Comparison of ENCODE assay signal across 19 mouse cellular contexts in the genomic region with DNA sequence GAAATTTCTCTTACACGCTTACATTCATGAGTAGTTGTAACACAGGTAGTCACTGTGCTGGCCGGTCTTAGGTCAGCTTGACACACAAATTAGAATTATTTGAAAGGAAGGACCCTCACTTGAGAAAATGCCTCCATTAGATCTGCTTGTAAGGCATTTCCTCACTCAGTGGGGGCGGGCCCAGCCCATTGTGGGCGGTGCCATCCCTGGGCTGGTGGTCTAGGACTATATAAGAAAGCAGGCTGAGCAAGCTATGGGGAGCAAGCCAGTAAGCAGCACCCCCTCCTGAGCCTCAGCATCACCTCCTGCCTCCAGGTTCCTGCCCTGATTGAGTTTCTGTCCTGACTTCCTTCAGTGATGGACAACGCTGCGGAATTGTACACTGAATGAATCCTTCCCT. TPM values are rescaled to one million over a fixed set of nuclear protein-coding genes. Genes with fewer than 3 reads are reported as not detected.
DNase-seq lines count a peak whose midpoint lies in the region; ATAC-seq and TF ChIP-seq lines count a peak whose summit lies in the region.
"Had no signal": no experiment of that assay in that cellular context is flagged by ENCODE, and none has a peak within 500 bp of the region (broad histone marks: within the 10 kb centered on the region; RNA-seq: fewer than 3 reads in every experiment).

No protein-coding gene starts in this region.

- ATAC-seq in kidney, postnatal 0 days (replicated peaks; ENCODE audit: low FRiP score, low read depth) = peak; percentile 68; the same call in 1 of the 2 replicates
- ATAC-seq in midbrain, embryonic 13.5 days = peak; percentile 69
- ATAC-seq in forebrain, embryonic 16.5 days = no peak
- ATAC-seq: forebrain, embryonic 13.5 days; Patski had no signal

- no peak overlapping the region for H3K27ac ChIP-seq in kidney, postnatal 0 days
- H3K27ac ChIP-seq in midbrain, embryonic 13.5 days = no peak overlapping the region
- H3K27ac ChIP-seq in forebrain, embryonic 16.5 days (ENCODE audit: low read length) = no peak overlapping the region
- H3K27ac ChIP-seq: embryonic facial prominence, embryonic 10.5 days; forebrain, embryonic 13.5 days; heart, adult 2 months; hindbrain, embryonic 10.5 days; hindbrain, embryonic 14.5 days had no signal

- no peaks in the 10 kb centered on the region for H3K27me3 ChIP-seq in kidney, postnatal 0 days (ENCODE audit: insufficient read depth, low read length)
- no peaks in the 10 kb centered on the region for H3K27me3 ChIP-seq in midbrain, embryonic 13.5 days
- no peaks in the 10 kb centered on the region for H3K27me3 ChIP-seq in forebrain, embryonic 16.5 days (replicated peaks; ENCODE audit: control insufficient read depth, insufficient read depth, low read length)
- H3K27me3 ChIP-seq: CH12.LX; forebrain, embryonic 13.5 days; heart, embryonic 12.5 days had no signal

- no peaks in the 10 kb centered on the region for H3K9me3 ChIP-seq in kidney, postnatal 0 days (replicated peaks; ENCODE audit: low read length)
- H3K9me3 ChIP-seq in midbrain, embryonic 13.5 days = no peaks in the 10 kb centered on the region
- no peaks in the 10 kb centered on the region for H3K9me3 ChIP-seq in forebrain, embryonic 16.5 days (ENCODE audit: control insufficient read depth, low read length)
- H3K9me3 ChIP-seq: embryonic facial prominence, embryonic 10.5 days; forebrain, embryonic 13.5 days; heart, embryonic 12.5 days; hindbrain, embryonic 10.5 days had no signal

- no peaks in the 10 kb centered on the region for H3K4me1 ChIP-seq in kidney, postnatal 0 days (replicated peaks; ENCODE audit: insufficient read depth, low read length)
- H3K4me1 ChIP-seq in midbrain, embryonic 13.5 days (replicated peaks) = no peaks in the 10 kb centered on the region
- no peaks in the 10 kb centered on the region for H3K4me1 ChIP-seq in forebrain, embryonic 16.5 days (replicated peaks; ENCODE audit: control insufficient read depth, insufficient read depth, low read length)
- H3K4me1 ChIP-seq: forebrain, embryonic 13.5 days; heart, embryonic 12.5 days had no signal

- DNase-seq in kidney, postnatal 0 days (ENCODE audit: low spot score) = no peak
- no peak for DNase-seq in kidney, postnatal 10 days
- peak; percentile 15 for DNase-seq in retina, postnatal 1 day
- DNase-seq in retina, embryonic 14.5 days (ENCODE audit: low spot score) = no peak
- DNase-seq in layer of hippocampus, adult 9-10 months (ENCODE audit: low spot score) = no peak
- DNase-seq: adrenal gland, adult 8-10 months; adrenal gland, postnatal 36 days; cerebellum, adult 2 months; cerebellum, postnatal 10 days; heart, adult 2 months had no signal

- H3K4me2 ChIP-seq in kidney, postnatal 0 days (ENCODE audit: low read length) = no peak overlapping the region
- no peak overlapping the region for H3K4me2 ChIP-seq in midbrain, embryonic 13.5 days (replicated peaks)
- H3K4me2 ChIP-seq in forebrain, embryonic 16.5 days (ENCODE audit: low read length) = no peak overlapping the region
- H3K4me2 ChIP-seq: forebrain, embryonic 13.5 days; heart, embryonic 12.5 days; hindbrain, embryonic 14.5 days had no signal

- no peak for TF ChIP-seq CTCF in kidney, postnatal 0 days (IDR thresholded peaks at IDR 0.05; ENCODE audit: low read depth)

- H3K4me3 ChIP-seq in kidney, postnatal 0 days (replicated peaks; ENCODE audit: low read depth, low read length) = no peak overlapping the region
- no peak overlapping the region for H3K4me3 ChIP-seq in midbrain, embryonic 13.5 days (replicated peaks)
- H3K4me3 ChIP-seq in forebrain, embryonic 16.5 days (replicated peaks; ENCODE audit: low read length) = no peak overlapping the region
- H3K4me3 ChIP-seq: embryonic facial prominence, embryonic 10.5 days; forebrain, embryonic 13.5 days; heart, adult 2 months; heart, embryonic 12.5 days; hindbrain, embryonic 10.5 days had no signal

- H3K36me3 ChIP-seq in kidney, postnatal 0 days (ENCODE audit: insufficient read depth, low read length) = no peaks in the 10 kb centered on the region
- H3K36me3 ChIP-seq in midbrain, embryonic 13.5 days = no peaks in the 10 kb centered on the region
- no peaks in the 10 kb centered on the region for H3K36me3 ChIP-seq in forebrain, embryonic 16.5 days (ENCODE audit: control insufficient read depth, insufficient read depth)
- H3K36me3 ChIP-seq: embryonic facial prominence, embryonic 10.5 days; heart, embryonic 12.5 days; hindbrain, embryonic 10.5 days had no signal

- H3K9ac ChIP-seq in kidney, postnatal 0 days (ENCODE audit: low read depth, low read length) = no peak overlapping the region
- no peak overlapping the region for H3K9ac ChIP-seq in midbrain, embryonic 13.5 days (replicated peaks)
- no peak overlapping the region for H3K9ac ChIP-seq in forebrain, embryonic 16.5 days (replicated peaks; ENCODE audit: low read depth, low read length)
- H3K9ac ChIP-seq: forebrain, embryonic 13.5 days; heart, embryonic 12.5 days; hindbrain, embryonic 14.5 days had no signal

- WGBS in kidney, postnatal 0 days = 82% methylated on average over 6 of the region's 6 CpGs
- WGBS in midbrain, embryonic 13.5 days = 77% methylated on average over 6 of the region's 6 CpGs
- 90% methylated on average over 6 of the region's 6 CpGs for WGBS in forebrain, embryonic 16.5 days

RNA-seq across cellular contexts. Expression of a gene that starts 16.3 kb away (rescaled TPM):
- polyA plus RNA-seq in kidney, postnatal 0 days (2015; fragmentation: Nextera tagmentation; extraction: Ambion mirVana) = 158 and 160 TPM in 2 replicates
- polyA plus RNA-seq in midbrain, embryonic 13.5 days (2015; fragmentation: Nextera tagmentation; extraction: Ambion mirVana) = 191 and 224 TPM in 2 replicates
- polyA plus RNA-seq in forebrain, embryonic 16.5 days (2015; fragmentation: Nextera tagmentation; extraction: Ambion mirVana) = 171 and 174 TPM in 2 replicates
